Mouse (Mus musculus) forebrain, embryonic 11.5 days (tissue): Measurements from ENCODE around the gene Jund. TPM values are rescaled to one million over a fixed set of nuclear protein-coding genes. Genes with fewer than 3 reads are reported as not detected.
A peak's percentile ranks its signal among the peaks of the same experiment; 100 is the strongest.

ENCODE experiments used
- ATAC-seq: fragments of 200-750 bp; cut with Nextera tagmentation; replicated peaks from 2 replicates; pipeline ENCODE4 v1.8.0; 2017; ENCODE audit warnings: moderate TSS enrichment; ENCODE audit not compliant: low FRiP score
- DNase-seq: peaks from one replicate; pipeline ENCODE4 v3.0.0-alpha.2; 2017; ENCODE audit warnings: low spot score
- H3K27ac ChIP-seq: fragments of 300-500 bp; sonication (generic); 2 replicates; pipeline ENCODE4 v1.5.1; 2014; ENCODE audit warnings: low read depth, low read length
- H3K27me3 ChIP-seq: fragments of 300-500 bp; sonication (generic); 2 replicates; pipeline ENCODE4 v1.6.1; 2014; ENCODE audit warnings: mild to moderate bottlenecking, low read length, mixed read lengths; ENCODE audit not compliant: control insufficient read depth, insufficient read depth
- H3K36me3 ChIP-seq: fragments of 300-500 bp; sonication (generic); 2 replicates; pipeline ENCODE4 v1.6.1; 2014; ENCODE audit warnings: mild to moderate bottlenecking, low read length, moderate library complexity, mixed read lengths; ENCODE audit not compliant: control insufficient read depth, insufficient read depth
- H3K4me1 ChIP-seq: fragments of 300-500 bp; sonication (generic); replicated peaks from 2 replicates; pipeline ENCODE4 v1.6.1; 2014; ENCODE audit warnings: low read length, mixed read lengths; ENCODE audit not compliant: control insufficient read depth, insufficient read depth
- H3K4me2 ChIP-seq: fragments of 300-500 bp; sonication (generic); 2 replicates; pipeline ENCODE4 v1.6.1; 2014; ENCODE audit warnings: low read depth, mild to moderate bottlenecking, low read length, moderate library complexity, mixed read lengths; ENCODE audit not compliant: severe bottlenecking
- H3K4me3 ChIP-seq: fragments of 300-500 bp; sonication (generic); 2 replicates; pipeline ENCODE4 v1.5.1; 2014; ENCODE audit warnings: low read depth, low read length
- H3K9ac ChIP-seq: fragments of 300-500 bp; sonication (generic); 2 replicates; pipeline ENCODE4 v1.6.1; 2014; ENCODE audit warnings: low read length
- H3K9me3 ChIP-seq: fragments of 300-500 bp; sonication (generic); 2 replicates; pipeline ENCODE4 v1.6.1; 2016; ENCODE audit warnings: low read length, mixed read lengths; ENCODE audit not compliant: control insufficient read depth
- WGBS: fragments of 180-500 bp; shearing (Covaris S2); extraction: QIAGEN DNeasy Blood & Tissue Kit; methylation state at CpG from one replicate; pipeline ENCODE4 v1.1.7; 2014; 5-methylcytosine and 5-hydroxymethylcytosine counted together
- polyA plus RNA-seq: library from polyadenylated mRNA; unstranded; fragments of >200 nt; fragmentation: Nextera tagmentation; extraction: Ambion mirVana; gene quantifications from 2 replicates; pipeline ENCODE4 v1.2.1, GENCODE M21; 2014

The Jund gene
- polyA plus RNA-seq, 1 experiment from 2014 or later, result 128 TPM

DNA sequence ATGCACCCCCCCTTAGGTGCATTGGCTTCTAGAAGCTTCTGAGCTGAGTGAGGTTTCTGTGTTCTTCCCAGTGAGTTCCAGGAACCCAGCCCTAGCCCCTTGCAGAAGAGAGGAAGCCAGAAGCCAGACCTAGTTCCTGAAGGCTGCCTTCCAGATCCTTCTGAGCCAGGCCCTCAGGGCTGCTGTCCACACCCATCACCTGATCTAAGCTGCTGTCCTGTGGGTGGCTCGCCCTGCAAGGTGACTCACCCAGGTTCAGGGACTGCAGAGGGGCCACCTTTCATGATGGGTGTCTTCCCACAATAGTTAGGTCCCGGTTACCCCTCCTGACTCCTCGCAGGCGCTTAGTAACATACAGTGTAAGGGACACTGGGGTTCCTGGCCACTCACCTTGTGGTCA lies 19.3 kb upstream of the Jund start:
- WGBS, result 92% methylated on average over 4 of the region's 4 CpGs
- Histone ChIP-seq H3K27me3 (no peaks in the 10 kb centered on the region), H3K9ac (no peak overlapping the region; the same call in 1 of the 2 replicates), H3K36me3 (peaks cover 15% of the 10 kb centered on the region; the same call in 1 of the 2 replicates), H3K9me3 (no peaks in the 10 kb centered on the region), H3K4me2 (no peak overlapping the region), H3K27ac (no peak overlapping the region), H3K4me1 (peaks cover 8% of the 10 kb centered on the region), H3K4me3 (no peak overlapping the region)
- DNase-seq (no peak), ATAC-seq (no peak)

DNA sequence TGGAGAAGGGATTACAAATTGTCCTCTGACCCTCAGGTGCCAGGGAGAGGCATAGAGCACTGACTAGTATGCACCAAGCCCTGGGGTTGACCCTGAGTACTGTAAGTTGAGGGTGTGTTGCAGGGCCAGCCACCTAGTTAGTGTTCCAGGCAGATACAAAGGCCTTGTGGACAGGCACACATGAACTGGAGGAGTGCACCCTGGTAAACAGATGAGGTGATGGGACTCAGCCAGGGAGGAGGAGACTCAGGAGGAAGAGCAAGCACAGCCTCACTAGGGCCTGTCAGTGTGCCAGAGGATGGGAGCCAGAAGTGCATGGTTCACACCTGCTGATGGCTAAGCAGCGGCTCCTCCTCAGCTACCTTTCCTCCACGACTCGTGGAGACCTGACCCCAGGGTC lies 18.7 kb upstream of the Jund start:
- Histone ChIP-seq H3K9me3 (no peaks in the 10 kb centered on the region), H3K27me3 (no peaks in the 10 kb centered on the region), H3K4me1 (peaks cover 4% of the 10 kb centered on the region; the same call in 1 of the 2 replicates), H3K4me2 (no peak overlapping the region), H3K27ac (no peak overlapping the region), H3K9ac (no peak overlapping the region), H3K36me3 (peaks cover 15% of the 10 kb centered on the region; the same call in 1 of the 2 replicates), H3K4me3 (no peak overlapping the region)
- WGBS, result 90% methylated on average over 3 of the region's 3 CpGs
- DNase-seq, result no peak
- no peak for ATAC-seq

DNA sequence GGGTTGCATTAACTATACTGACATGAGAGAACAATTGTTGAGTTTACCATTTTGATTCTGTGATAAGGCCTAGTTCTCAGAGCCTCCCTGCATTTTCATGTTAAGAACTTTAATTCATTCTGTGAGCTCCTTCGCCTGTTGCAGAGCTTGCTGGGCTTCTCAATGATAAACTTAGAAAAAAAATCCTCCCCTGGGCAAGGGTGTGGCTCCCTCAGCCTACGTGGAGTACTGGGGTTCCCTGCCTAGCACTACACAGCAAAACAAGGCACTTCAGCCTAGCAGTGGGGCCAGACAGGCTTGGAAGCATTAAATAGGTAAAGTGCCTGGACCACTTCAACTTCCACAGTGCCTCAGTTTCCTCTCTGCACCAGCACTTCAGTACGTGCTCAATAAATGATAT lies 17.3 kb upstream of the Jund start:
- Histone ChIP-seq H3K27ac (no peak overlapping the region), H3K4me1 (peaks cover 3% of the 10 kb centered on the region; the same call in 1 of the 2 replicates), H3K9ac (no peak overlapping the region), H3K4me3 (no peak overlapping the region), H3K27me3 (no peaks in the 10 kb centered on the region), H3K4me2 (no peak overlapping the region), H3K9me3 (no peaks in the 10 kb centered on the region), H3K36me3 (peaks cover 15% of the 10 kb centered on the region; the same call in 1 of the 2 replicates)
- WGBS, result 82% methylated on average over 3 of the region's 3 CpGs
- DNase-seq (no peak), ATAC-seq (no peak)

DNA sequence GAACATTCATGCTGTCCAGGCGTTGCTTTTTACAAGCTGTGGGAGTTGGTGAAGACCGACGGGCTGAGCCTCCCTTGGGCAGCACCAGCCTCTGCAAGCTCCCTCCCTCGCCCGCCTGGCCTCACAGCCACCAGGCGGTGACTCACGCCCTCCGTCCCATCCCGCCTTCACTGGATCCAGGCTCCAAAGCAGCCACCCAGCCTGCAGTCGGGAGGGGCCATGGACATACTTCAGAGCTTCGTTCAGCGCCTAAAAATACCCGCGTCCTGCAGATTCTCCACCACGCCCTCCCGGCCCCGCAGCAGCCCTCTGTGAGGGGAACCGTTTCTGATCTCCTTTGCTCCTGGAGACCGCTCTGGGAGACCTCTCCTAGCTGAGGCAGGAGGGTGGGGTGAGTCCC lies 16.6 kb upstream of the Jund start:
- no peak for DNase-seq
- H3K4me3 ChIP-seq, result no peak overlapping the region
- no peaks in the 10 kb centered on the region for H3K9me3 ChIP-seq
- WGBS, result 14% methylated on average over 19 of the region's 19 CpGs
- H3K4me1 ChIP-seq, result peaks cover 3% of the 10 kb centered on the region; the same call in 1 of the 2 replicates
- no peak; the same call in 1 of the 2 replicates for ATAC-seq
- H3K9ac ChIP-seq, result peak overlapping the region; percentile 41
- H3K4me2 ChIP-seq, result peak overlapping the region; percentile 12; the same call in 1 of the 2 replicates
- H3K36me3 ChIP-seq, result peaks cover 15% of the 10 kb centered on the region; the same call in 1 of the 2 replicates
- H3K27me3 ChIP-seq, result no peaks in the 10 kb centered on the region
- H3K27ac ChIP-seq, result no peak overlapping the region

DNA sequence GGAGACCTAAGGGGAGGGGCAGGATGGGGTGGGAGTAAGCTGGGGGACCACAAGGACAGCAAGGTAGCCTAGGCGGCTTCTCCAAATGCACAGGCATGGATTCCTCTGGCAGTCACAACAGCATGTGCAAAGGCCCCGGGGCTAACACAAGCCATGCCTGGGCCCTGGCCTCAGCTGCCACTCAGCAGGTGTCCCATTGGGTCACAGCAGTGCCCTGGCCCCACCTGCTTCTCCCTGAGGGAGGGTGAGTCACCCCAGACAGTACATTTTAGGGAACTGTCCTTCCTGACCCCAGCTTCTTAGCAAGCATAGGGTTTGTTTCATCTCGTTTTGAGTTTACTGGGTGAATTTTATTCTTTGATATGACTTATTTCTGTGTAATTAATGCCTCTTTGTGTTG lies 16.1 kb upstream of the Jund start:
- no peaks in the 10 kb centered on the region for H3K9me3 ChIP-seq
- 75% methylated on average over 3 of the region's 3 CpGs for whole genome bisulfite sequencing
- DNase-seq (no peak), ATAC-seq (no peak)
- H3K27ac ChIP-seq, result no peak overlapping the region
- H3K4me1 ChIP-seq, result peaks cover 3% of the 10 kb centered on the region; the same call in 1 of the 2 replicates
- peaks cover 15% of the 10 kb centered on the region; the same call in 1 of the 2 replicates for H3K36me3 ChIP-seq
- no peak overlapping the region for H3K4me3 ChIP-seq
- H3K4me2 ChIP-seq, result no peak overlapping the region
- H3K27me3 ChIP-seq, result no peaks in the 10 kb centered on the region
- H3K9ac ChIP-seq, result no peak overlapping the region

DNA sequence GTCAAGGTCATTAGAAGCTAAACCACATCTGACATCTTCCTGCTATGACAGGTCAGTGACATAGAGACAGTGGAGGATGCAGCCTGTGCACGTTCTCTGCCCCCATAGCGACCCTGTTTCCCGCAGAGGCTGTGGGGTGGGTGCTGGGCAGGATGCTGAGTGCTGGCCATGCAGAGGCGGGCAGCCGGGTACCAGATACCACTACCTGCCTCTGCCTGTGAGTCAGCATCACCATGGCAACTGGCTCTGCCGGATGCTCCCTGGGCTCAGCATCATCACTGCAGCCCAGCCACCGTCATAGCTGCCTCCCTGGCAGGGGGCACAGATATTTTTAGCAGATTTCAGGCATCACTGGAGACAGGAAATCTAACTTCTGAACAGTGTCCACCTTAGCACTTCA lies 14.5 kb upstream of the Jund start:
- H3K4me3 ChIP-seq, result no peak overlapping the region
- peaks cover 3% of the 10 kb centered on the region; the same call in 1 of the 2 replicates for H3K4me1 ChIP-seq
- no peaks in the 10 kb centered on the region for H3K27me3 ChIP-seq
- no peak overlapping the region for H3K9ac ChIP-seq
- peaks cover 2% of the 10 kb centered on the region; the same call in 1 of the 2 replicates for H3K36me3 ChIP-seq
- no peak for ATAC-seq
- H3K4me2 ChIP-seq, result no peak overlapping the region
- WGBS, result 55% methylated on average over 7 of the region's 7 CpGs
- H3K27ac ChIP-seq, result no peak overlapping the region
- no peaks in the 10 kb centered on the region for H3K9me3 ChIP-seq
- no peak for DNase-seq

DNA sequence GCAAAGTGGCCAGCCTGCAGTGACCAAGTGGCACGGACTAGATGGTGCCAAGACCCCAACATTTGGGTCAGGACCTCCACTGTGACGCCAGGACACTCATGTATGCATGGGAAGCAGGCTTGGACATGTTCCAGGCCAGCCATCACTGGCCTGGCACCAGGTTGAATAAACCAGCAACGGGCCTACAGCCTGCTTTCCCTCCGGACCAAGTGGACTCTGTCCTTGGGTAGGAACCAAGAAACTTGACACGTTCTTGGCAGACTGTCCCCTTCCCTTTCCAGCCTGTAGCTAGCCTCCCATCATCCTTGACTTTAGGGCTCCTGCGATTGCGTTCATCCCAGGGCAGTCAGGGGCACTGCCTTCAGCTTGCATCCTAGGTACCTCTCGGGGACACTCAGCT lies 11.2 kb upstream of the Jund start:
- DNase-seq (no peak), ATAC-seq (no peak)
- H3K4me2 ChIP-seq, result no peak overlapping the region
- H3K4me3 ChIP-seq, result no peak overlapping the region
- no peak overlapping the region for H3K27ac ChIP-seq
- H3K9ac ChIP-seq, result no peak overlapping the region
- no peaks in the 10 kb centered on the region for H3K27me3 ChIP-seq
- no peaks in the 10 kb centered on the region for H3K9me3 ChIP-seq
- peaks cover 9% of the 10 kb centered on the region; the same call in 1 of the 2 replicates for H3K4me1 ChIP-seq
- WGBS, result 90% methylated on average over 8 of the region's 8 CpGs
- H3K36me3 ChIP-seq, result no peaks in the 10 kb centered on the region

DNA sequence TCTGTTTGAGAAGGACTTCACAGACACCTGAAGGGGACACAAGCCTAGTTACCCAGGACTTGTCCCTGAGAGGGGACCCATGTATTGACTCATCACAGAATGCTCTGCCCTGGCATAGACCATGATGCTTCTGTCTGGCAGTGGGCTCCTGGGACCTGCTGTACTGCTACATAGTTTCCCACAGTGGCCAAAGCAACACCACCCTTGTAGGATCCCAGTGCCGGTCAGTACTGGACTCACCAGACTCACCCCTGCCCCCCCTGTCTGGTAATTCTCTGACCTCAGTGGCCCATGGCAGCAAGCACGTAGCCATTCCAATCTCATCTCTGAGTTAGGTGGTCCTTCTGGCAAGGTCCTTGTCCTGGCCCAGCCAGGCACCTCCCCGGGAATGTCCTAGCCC lies 10.6 kb upstream of the Jund start:
- Histone ChIP-seq H3K27me3 (no peaks in the 10 kb centered on the region), H3K4me3 (no peak overlapping the region), H3K36me3 (no peaks in the 10 kb centered on the region), H3K4me1 (peaks cover 9% of the 10 kb centered on the region; the same call in 1 of the 2 replicates), H3K4me2 (no peak overlapping the region), H3K27ac (no peak overlapping the region), H3K9ac (no peak overlapping the region), H3K9me3 (no peaks in the 10 kb centered on the region)
- 95% methylated on average over 3 of the region's 3 CpGs for WGBS
- ATAC-seq (no peak), DNase-seq (no peak)

DNA sequence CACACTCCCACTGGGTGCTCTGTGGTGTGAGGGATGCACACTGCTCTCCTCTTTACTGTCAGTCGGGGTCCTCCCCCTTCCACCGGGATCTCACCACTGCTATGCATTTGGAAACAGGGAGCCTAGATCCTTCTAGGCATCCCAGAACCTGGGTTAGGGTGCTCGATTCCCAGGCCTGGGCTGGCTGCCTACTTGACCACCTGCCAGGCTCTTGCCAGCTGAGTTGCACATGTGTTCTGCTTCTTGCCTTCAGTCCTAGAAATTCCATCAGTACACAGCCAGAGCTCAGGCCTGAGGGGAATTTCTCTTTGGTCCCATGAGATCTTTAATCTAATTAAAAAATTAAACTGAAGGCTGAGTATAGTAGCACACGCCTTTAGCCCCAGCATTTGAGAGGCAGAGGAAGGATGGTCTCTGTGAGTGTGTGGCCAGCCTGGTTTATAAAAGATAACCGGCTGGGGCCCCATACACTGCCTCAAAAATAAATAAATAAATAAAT lies 8.8 kb upstream of the Jund start:
- H3K4me1 ChIP-seq, result peaks cover 9% of the 10 kb centered on the region; the same call in 1 of the 2 replicates
- DNase-seq (no peak), ATAC-seq (no peak)

More for the DNA sequence above, 8.8 kb upstream of the Jund start:
- Histone ChIP-seq H3K36me3 (no peaks in the 10 kb centered on the region), H3K9ac (no peak overlapping the region), H3K27me3 (no peaks in the 10 kb centered on the region), H3K27ac (no peak overlapping the region), H3K4me3 (no peak overlapping the region), H3K9me3 (no peaks in the 10 kb centered on the region), H3K4me2 (no peak overlapping the region)
- WGBS, result 71% methylated on average over 5 of the region's 5 CpGs
